Mouse (Mus musculus) common myeloid progenitor, adult 5-6 weeks (primary cell): ENCODE results near the gene Agk. TPM values are rescaled to one million over a fixed set of nuclear protein-coding genes. Genes with fewer than 3 reads are reported as not detected.

ENCODE experiments used
- ATAC-seq: replicated peaks from 2 replicates; pipeline ENCODE4 v1.8.0; 2016; ENCODE audit warnings: low read depth, mild to moderate bottlenecking, moderate TSS enrichment, inconsistent platforms; ENCODE audit not compliant: poor library complexity, severe bottlenecking
- total RNA-seq: library from RNA; stranded (forward); fragments of 200-1000, 187-1606 nt; gene quantifications from 2 replicates; pipeline ENCODE4 v1.2.3, GENCODE M21; 2017

Gene Agk
- total RNA-seq, result 44.6 and 56.2 TPM in 2 replicates

GRCm38 (mm10) chr6:40324897-40325841 lies at the start of gene Agk:
Agk (plus strand) TSS chr6:40325172.
- ATAC-seq, result peak; percentile 98

GRCm38 (mm10) chr6:40300707-40301106 lies 24.3 kb upstream of the Agk start:
- ATAC-seq, result peak; percentile 65

GRCm38 (mm10) chr6:40303379-40303778 lies 21.6 kb upstream of the Agk start:
- ATAC-seq, result no peak

GRCm38 (mm10) chr6:40304972-40305371 lies 20.0 kb upstream of the Agk start:
- ATAC-seq, result no peak

- no peak for ATAC-seq
Measured at GRCm38 (mm10) chr6:40326341-40326740, 1.4 kb downstream of the Agk start.

- ATAC-seq, result no peak
Measured at GRCm38 (mm10) chr6:40333497-40333896, 8.5 kb downstream of the Agk start.

GRCm38 (mm10) chr6:40336735-40337731 lies 12.1 kb downstream of the Agk start:
- ATAC-seq, result no peak

GRCm38 (mm10) chr6:40346959-40347771 lies 22.2 kb downstream of the Agk start:
- ATAC-seq, result no peak

- no peak for ATAC-seq
Measured at GRCm38 (mm10) chr6:40347772-40348111, 22.8 kb downstream of the Agk start.

- no peak for ATAC-seq
Measured at GRCm38 (mm10) chr6:40350041-40350440, 25.1 kb downstream of the Agk start.

GRCm38 (mm10) chr6:40350856-40351255 lies 25.9 kb downstream of the Agk start:
- no peak for ATAC-seq

- ATAC-seq, result no peak
Measured at GRCm38 (mm10) chr6:40353360-40353759, 28.4 kb downstream of the Agk start.

GRCm38 (mm10) chr6:40371031-40371430 lies 46.1 kb downstream of the Agk start:
- ATAC-seq, result no peak

- ATAC-seq, result no peak
Measured at GRCm38 (mm10) chr6:40380181-40380580, 55.2 kb downstream of the Agk start.

GRCm38 (mm10) chr6:40381908-40382307 lies 56.9 kb downstream of the Agk start:
- ATAC-seq, result no peak

GRCm38 (mm10) chr6:40385682-40386081 lies 60.7 kb downstream of the Agk start:
- no peak for ATAC-seq

- ATAC-seq, result peak; percentile 62
Measured at GRCm38 (mm10) chr6:40388660-40389059, 63.7 kb downstream of the Agk start.

GRCm38 (mm10) chr6:40390975-40391374 lies 66.0 kb downstream of the Agk start:
- ATAC-seq, result no peak

- ATAC-seq, result peak; percentile 95
Measured at GRCm38 (mm10) chr6:40393213-40393612, 68.2 kb downstream of the Agk start.

GRCm38 (mm10) chr6:40402031-40402430 lies 77.1 kb downstream of the Agk start:
- no peak for ATAC-seq
